Mouse (Mus musculus) thymus, adult 2 months (tissue): ENCODE data around the gene Bpnt1.

Experiments used
- CTCF ChIP-seq: fragments of 200-500 bp; IDR thresholded peaks from 2 replicates; pipeline ENCODE4 v1.5.1; 2012; ENCODE audit warnings: mild to moderate bottlenecking, control low read depth, low read length, moderate library complexity, borderline replicate concordance; ENCODE audit not compliant: control insufficient read depth, poor library complexity, insufficient read depth; ENCODE audit errors: extremely low read depth
- POLR2A ChIP-seq: fragments of 200-500 bp; IDR thresholded peaks from 2 replicates; pipeline ENCODE4 v1.6.1; 2012; ENCODE audit warnings: mild to moderate bottlenecking, low read length, control low read depth, moderate library complexity; ENCODE audit not compliant: control insufficient read depth, poor library complexity, insufficient read depth; ENCODE audit errors: extremely low read depth

- TF ChIP-seq POLR2A, result no peak
- TF ChIP-seq CTCF, result no peak
Observed at GRCm38 (mm10) chr1:185284740-185285139, 47.2 kb upstream of the Bpnt1 start.
